14 mouse cellular contexts compared by ENCODE assay signal in genomic region chr6:118084596-118084995, GRCm38 (mm10).
"Had no signal": no experiment of that assay in that cellular context is flagged by ENCODE, and none has a peak within 500 bp of the region (broad histone marks: within the 10 kb centered on the region; RNA-seq: fewer than 3 reads in every experiment).

No protein-coding gene starts in this region.

- H3K4me1 ChIP-seq: kidney, embryonic 15.5 days; limb, embryonic 13.5 days had no signal

- DNase-seq: kidney, adult 2 months; kidney, postnatal 14 days; layer of hippocampus, adult 9-11 months; layer of hippocampus, postnatal 36 days; lung, adult 18-20 months; lung, postnatal 4 days; retina, postnatal 1 day; right cerebral cortex, postnatal 25 days; thymus, postnatal 4 days had no signal

- H3K27me3 ChIP-seq: neural tube, embryonic 13.5 days had no signal

- H3K4me3 ChIP-seq: kidney, embryonic 15.5 days; limb, embryonic 13.5 days; midbrain, embryonic 10.5 days; neural tube, embryonic 13.5 days had no signal

- H3K27ac ChIP-seq: kidney, embryonic 15.5 days; limb, embryonic 13.5 days; liver, embryonic 14.5 days; midbrain, embryonic 10.5 days; neural tube, embryonic 13.5 days had no signal
